ENCODE assay signal across 8 mouse cellular contexts in genomic region chr13:67553730-67554129, GRCm38 (mm10). TPM values are rescaled to one million over a fixed set of nuclear protein-coding genes. Genes with fewer than 3 reads are reported as not detected.
DNase-seq lines count a peak whose midpoint lies in the region; ATAC-seq and TF ChIP-seq lines count a peak whose summit lies in the region.

Gene Zfp748 (minus strand): TSS chr13:67553830.

- peaks cover 11% of the 10 kb centered on the region for H3K4me1 ChIP-seq in embryonic facial prominence, embryonic 13.5 days
- H3K4me1 ChIP-seq in intestine, embryonic 16.5 days (ENCODE audit: control insufficient read depth, insufficient read depth, low read length), result peaks cover 16% of the 10 kb centered on the region
- H3K4me1 ChIP-seq in neural tube, embryonic 13.5 days (replicated peaks), result peaks cover 28% of the 10 kb centered on the region

- H3K27ac ChIP-seq in left cerebral cortex, adult 2 months, result peak within 1 kb of the TSS; percentile 90
- H3K27ac ChIP-seq in embryonic facial prominence, embryonic 13.5 days, result peak within 1 kb of the TSS; percentile 93
- H3K27ac ChIP-seq in intestine, embryonic 16.5 days (ENCODE audit: low read length), result peak within 1 kb of the TSS; percentile 91
- H3K27ac ChIP-seq in neural tube, embryonic 13.5 days (replicated peaks), result peak within 1 kb of the TSS; percentile 82

- peak within 1 kb of the TSS; percentile 91 for H3K9ac ChIP-seq in embryonic facial prominence, embryonic 13.5 days
- peak within 1 kb of the TSS; percentile 88 for H3K9ac ChIP-seq in intestine, embryonic 16.5 days (ENCODE audit: low read depth, low read length)
- peak within 1 kb of the TSS; percentile 85 for H3K9ac ChIP-seq in neural tube, embryonic 13.5 days

- 78% methylated on average over 4 of the region's 4 CpGs for WGBS in embryonic facial prominence, embryonic 13.5 days
- 80% methylated on average over 4 of the region's 4 CpGs for WGBS in intestine, embryonic 16.5 days
- 77% methylated on average over 4 of the region's 4 CpGs for WGBS in neural tube, embryonic 13.5 days

- TF ChIP-seq CTCF in left cerebral cortex, adult 2 months (IDR thresholded peaks at IDR 0.05), result no peak

- no peaks in the 10 kb centered on the region for H3K9me3 ChIP-seq in embryonic facial prominence, embryonic 13.5 days
- no peaks in the 10 kb centered on the region for H3K9me3 ChIP-seq in intestine, embryonic 16.5 days (ENCODE audit: control insufficient read depth, low read length)
- no peaks in the 10 kb centered on the region for H3K9me3 ChIP-seq in neural tube, embryonic 13.5 days

- peak within 1 kb of the TSS; percentile 82 for H3K4me3 ChIP-seq in left cerebral cortex, adult 2 months
- peak within 1 kb of the TSS; percentile 93 for H3K4me3 ChIP-seq in embryonic facial prominence, embryonic 13.5 days
- H3K4me3 ChIP-seq in intestine, embryonic 16.5 days (ENCODE audit: low read length), result peak within 1 kb of the TSS; percentile 85
- H3K4me3 ChIP-seq in neural tube, embryonic 13.5 days, result peak within 1 kb of the TSS; percentile 80

- ATAC-seq in embryonic facial prominence, embryonic 13.5 days (ENCODE audit: insufficient number of reproducible peaks, insufficient read depth, low FRiP score, low TSS enrichment, low read depth), result no peak
- ATAC-seq in intestine, embryonic 16.5 days, result no peak
- no peak for ATAC-seq in neural tube, embryonic 13.5 days (ENCODE audit: low read depth)

- no peaks in the 10 kb centered on the region for H3K36me3 ChIP-seq in embryonic facial prominence, embryonic 13.5 days
- no peaks in the 10 kb centered on the region for H3K36me3 ChIP-seq in intestine, embryonic 16.5 days (ENCODE audit: control insufficient read depth, insufficient read depth, low read length)
- no peaks in the 10 kb centered on the region for H3K36me3 ChIP-seq in neural tube, embryonic 13.5 days

- H3K27me3 ChIP-seq in embryonic facial prominence, embryonic 13.5 days, result no peaks in the 10 kb centered on the region
- H3K27me3 ChIP-seq in intestine, embryonic 16.5 days (replicated peaks; ENCODE audit: control insufficient read depth, insufficient read depth, low read length), result no peaks in the 10 kb centered on the region
- 0 out of 2 replicates have a peak, but pooled peaks cover 4% of the 10 kb centered on the region for H3K27me3 ChIP-seq in neural tube, embryonic 13.5 days

- intact Hi-C loops in left cerebral cortex, adult 2 months (cut with DNase I), result loop anchor here (1.0 to 10.0 kb wide), 3 partner anchors 56 to 359 kb away; partner anchors contain the start of genes Zfp455, Zfp457 and Zfp729b
- intact Hi-C loops in left cerebral cortex, postnatal 10 days (cut with DNase I), result no loop called here

- no peak for DNase-seq in left cerebral cortex, adult 2 months (ENCODE audit: extremely low spot score in 1 of 2, low spot score in 2 of 2)
- no peak for DNase-seq in left cerebral cortex, postnatal 10 days (ENCODE audit: extremely low spot score in 1 of 2, low spot score in 2 of 2)
- DNase-seq in right cerebral cortex, adult 2 months (ENCODE audit: low spot score in 2 of 2), result no peak
- no peak for DNase-seq in right cerebral cortex, postnatal 14 days
- DNase-seq in spleen, postnatal 14 days (ENCODE audit: low spot score in 2 of 2), result no peak

- H3K4me2 ChIP-seq in embryonic facial prominence, embryonic 13.5 days, result peak within 1 kb of the TSS; percentile 60
- peak within 1 kb of the TSS; percentile 66 for H3K4me2 ChIP-seq in intestine, embryonic 16.5 days (ENCODE audit: low read depth, low read length)
- peak within 1 kb of the TSS; percentile 72 for H3K4me2 ChIP-seq in neural tube, embryonic 13.5 days

RNA-seq across cellular contexts. Expression of gene Zfp748, which starts in this region (rescaled TPM):
- total RNA-seq in left cerebral cortex, adult 2 months (2021), result 1 to 10 TPM; 9.4 to 9.7 TPM
- total RNA-seq in left cerebral cortex, postnatal 10 days (2021), result 1 to 10 TPM; 9.5 to 9.6 TPM
- polyA plus RNA-seq in embryonic facial prominence, embryonic 13.5 days (2015; fragmentation: Nextera tagmentation; extraction: Ambion mirVana), result 13.7 and 16.7 TPM in 2 replicates
- polyA plus RNA-seq in intestine, embryonic 16.5 days (2015; fragmentation: Nextera tagmentation; extraction: Ambion mirVana), result 9.2 and 9.7 TPM in 2 replicates
- 14.0 and 15.5 TPM in 2 replicates for polyA plus RNA-seq in neural tube, embryonic 13.5 days (2015; fragmentation: Nextera tagmentation; extraction: Ambion mirVana)
